Mouse (Mus musculus): ENCODE data around the gene Ankrd44.

The Ankrd44 gene

GRCm38 (mm10) chr1:54806116-54806850 is 119.9 kb downstream of the Ankrd44 start:
- DNase-seq = no peak

- DNase-seq = no peak
Observed at GRCm38 (mm10) chr1:54804406-54804805, 121.8 kb downstream of the Ankrd44 start.

GRCm38 (mm10) chr1:54802703-54803102 is 123.5 kb downstream of the Ankrd44 start:
- DNase-seq = no peak

GRCm38 (mm10) chr1:54801256-54801655 is 124.9 kb downstream of the Ankrd44 start:
- DNase-seq = no peak

- DNase-seq = no peak
Observed at GRCm38 (mm10) chr1:54799421-54799820, 126.8 kb downstream of the Ankrd44 start.

GRCm38 (mm10) chr1:54798415-54798814 is 127.8 kb downstream of the Ankrd44 start:
- DNase-seq = no peak

- no peak for DNase-seq
Observed at GRCm38 (mm10) chr1:54794709-54795108, 131.5 kb downstream of the Ankrd44 start.

GRCm38 (mm10) chr1:54791406-54791805 is 134.8 kb downstream of the Ankrd44 start:
- no peak for DNase-seq

- no peak for DNase-seq
Observed at GRCm38 (mm10) chr1:54789327-54789960, 136.7 kb downstream of the Ankrd44 start.

GRCm38 (mm10) chr1:54788337-54788736 is 137.8 kb downstream of the Ankrd44 start:
- DNase-seq = no peak

- DNase-seq = no peak
Observed at GRCm38 (mm10) chr1:54778151-54778550, 148.0 kb downstream of the Ankrd44 start.

- no peak for DNase-seq
Observed at GRCm38 (mm10) chr1:54777104-54777503, 149.1 kb downstream of the Ankrd44 start.

- no peak for DNase-seq
Observed at GRCm38 (mm10) chr1:54776116-54776515, 150.1 kb downstream of the Ankrd44 start.

GRCm38 (mm10) chr1:54772843-54773242 is 153.3 kb downstream of the Ankrd44 start:
- no peak for DNase-seq

GRCm38 (mm10) chr1:54771471-54771870 is 154.7 kb downstream of the Ankrd44 start:
- no peak for DNase-seq

GRCm38 (mm10) chr1:54767221-54767620 is 159.0 kb downstream of the Ankrd44 start:
- DNase-seq = no peak

GRCm38 (mm10) chr1:54765632-54766238 is 160.5 kb downstream of the Ankrd44 start:
- DNase-seq = no peak

GRCm38 (mm10) chr1:54762216-54762807 is 163.9 kb downstream of the Ankrd44 start:
- no peak for DNase-seq

GRCm38 (mm10) chr1:54759841-54760240 is 166.3 kb downstream of the Ankrd44 start:
- DNase-seq = no peak

GRCm38 (mm10) chr1:54757291-54757690 is 168.9 kb downstream of the Ankrd44 start:
- no peak for DNase-seq

GRCm38 (mm10) chr1:54755690-54756365 is 170.4 kb downstream of the Ankrd44 start:
- no peak for DNase-seq

GRCm38 (mm10) chr1:54749961-54750360 is 176.2 kb downstream of the Ankrd44 start:
- no peak for DNase-seq

GRCm38 (mm10) chr1:54749516-54749915 is 176.7 kb downstream of the Ankrd44 start:
- no peak for DNase-seq

All from liver (tissue).